Mouse (Mus musculus) monocyte, adult 5-6 weeks (primary cell): ENCODE data around the gene Maml3. TPM values are rescaled to one million over a fixed set of nuclear protein-coding genes. Genes with fewer than 3 reads are reported as not detected.

Experiments used
- ATAC-seq: fragments of 153-309, 156-312 bp; replicated peaks from 2 replicates; pipeline ENCODE4 v1.8.0; 2017; ENCODE audit warnings: mild to moderate bottlenecking; ENCODE audit not compliant: low TSS enrichment, insufficient number of reproducible peaks, severe bottlenecking, poor library complexity, low FRiP score
- total RNA-seq: library from RNA; stranded (forward); fragments of 200-1000, 200-491, 200-594 nt; gene quantifications from 3 replicates; pipeline ENCODE4 v1.2.3, GENCODE M21; 2017

Maml3 gene
- total RNA-seq, 1 experiment from 2014 or later: 8.5 TPM

DNA sequence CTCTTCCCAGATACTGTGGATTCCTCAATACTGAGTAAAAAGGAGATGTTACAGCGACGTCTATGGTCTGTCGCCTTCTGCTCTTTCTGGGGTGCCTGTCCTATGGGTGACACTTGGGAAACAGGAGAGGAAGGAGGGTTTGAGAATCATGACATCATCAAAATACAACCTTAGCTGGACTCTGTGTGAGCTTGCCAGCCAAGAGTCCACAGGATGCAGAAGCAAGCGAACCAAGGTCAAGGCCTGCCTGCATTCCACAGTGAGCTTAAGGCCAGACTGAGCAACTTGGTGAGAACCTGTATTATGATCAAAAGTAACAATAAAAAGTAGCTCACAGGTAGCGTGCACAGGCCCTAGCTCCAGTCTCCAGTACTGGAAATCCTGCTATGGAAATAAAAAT lies 167.7 kb downstream of the Maml3 start:
- no peak for ATAC-seq

DNA sequence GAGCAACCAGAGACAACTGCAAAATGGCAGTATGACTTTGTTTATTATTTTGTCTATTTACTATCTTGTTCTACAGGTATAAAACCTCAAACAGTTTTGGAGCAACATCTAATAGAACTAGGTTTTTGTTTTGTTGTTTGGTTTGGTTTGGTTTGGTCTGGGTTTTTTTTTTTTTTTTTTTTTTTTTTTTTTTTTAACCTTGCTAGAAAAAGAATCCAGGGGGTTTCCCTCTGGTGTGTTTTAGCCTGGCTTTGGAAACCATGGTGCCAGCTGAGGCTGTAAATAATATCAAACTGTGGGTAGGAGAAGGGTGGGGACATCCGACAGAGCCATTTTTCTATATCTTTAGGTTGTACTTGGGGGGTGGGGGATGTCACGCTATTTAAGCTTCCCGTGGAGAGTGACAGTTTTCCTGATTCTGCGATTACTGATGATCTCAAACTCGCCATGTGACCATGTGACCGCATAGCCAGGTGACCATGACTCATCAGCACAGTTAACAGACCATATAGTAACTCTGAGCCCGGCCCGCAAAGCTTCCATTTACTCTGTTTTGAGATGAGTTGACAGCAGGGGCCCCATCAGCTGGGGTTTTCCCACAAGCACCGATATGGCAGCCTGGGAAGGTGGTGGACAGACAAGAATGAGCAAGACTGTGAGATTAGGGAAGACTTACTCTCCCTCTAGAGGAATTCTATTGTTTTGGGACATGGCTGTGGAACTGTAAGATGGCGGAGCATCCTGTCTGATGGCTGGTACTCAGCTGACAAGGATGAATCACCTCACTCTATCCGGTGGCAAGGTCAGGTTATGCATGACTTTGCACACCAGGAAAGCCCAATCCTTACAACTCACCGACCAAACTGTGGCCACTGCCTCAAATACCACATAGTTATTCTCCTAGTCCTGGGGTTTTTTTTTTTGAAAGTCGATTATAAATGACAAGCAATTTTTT lies 170.1 kb downstream of the Maml3 start:
- ATAC-seq: no peak

DNA sequence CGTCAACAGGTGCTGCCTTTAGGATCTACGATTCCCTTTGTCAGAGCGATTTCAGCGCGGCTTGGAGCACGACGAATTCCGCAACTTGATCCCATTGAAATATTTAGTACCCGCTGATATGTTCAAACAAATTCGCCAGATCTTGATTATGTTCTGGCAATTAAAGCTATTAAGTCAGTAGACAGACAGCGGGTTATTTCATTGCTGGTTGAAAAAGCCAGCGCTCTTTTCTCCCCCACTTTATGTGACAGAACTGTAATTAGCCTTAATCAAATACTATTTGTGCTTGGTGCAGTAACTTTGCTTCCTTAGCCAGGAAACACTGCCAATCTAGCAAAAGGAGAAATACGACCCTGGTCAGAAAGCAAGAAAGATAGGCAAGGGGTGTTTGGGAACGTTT lies 176.7 kb downstream of the Maml3 start:
- ATAC-seq: no peak

DNA sequence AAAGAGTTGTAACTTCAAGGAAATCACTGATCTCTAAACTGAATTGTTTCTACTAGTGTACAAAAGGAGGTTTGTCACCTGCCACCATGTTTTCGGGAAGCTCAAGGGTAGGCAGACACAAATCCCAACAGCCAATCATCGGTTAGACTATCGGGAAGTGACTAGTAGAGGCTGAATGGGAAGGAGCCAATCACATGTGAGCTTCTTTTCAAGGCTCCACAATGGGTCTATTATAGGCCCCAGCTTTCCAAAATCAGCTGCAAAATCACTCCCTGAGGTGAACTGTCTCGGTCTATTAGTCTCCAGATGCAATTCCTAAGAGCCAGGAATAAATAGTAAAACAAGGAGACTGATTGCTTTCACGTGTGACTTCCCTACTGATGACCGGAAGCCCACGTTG lies 177.3 kb downstream of the Maml3 start:
- ATAC-seq: no peak

DNA sequence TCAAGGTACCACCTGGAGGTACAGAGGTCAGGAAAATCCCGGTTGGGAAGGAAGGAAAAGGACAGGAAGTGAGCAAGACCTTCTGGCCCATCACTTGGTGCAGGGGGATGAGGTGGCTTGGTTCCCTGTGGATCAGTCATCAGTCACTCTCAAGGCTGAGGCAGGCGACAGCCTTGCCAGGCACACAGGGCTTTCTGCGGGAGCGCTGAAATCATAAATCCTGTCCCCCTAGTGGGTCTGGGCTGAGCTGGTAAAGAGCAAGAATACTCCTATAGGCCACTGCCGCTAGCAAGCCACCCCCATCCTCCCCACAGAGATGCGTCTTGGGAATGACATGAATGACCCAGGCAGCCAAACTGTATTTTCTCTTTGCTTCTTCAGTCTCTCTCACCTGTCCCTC lies 177.8 kb downstream of the Maml3 start:
- no peak for ATAC-seq

DNA sequence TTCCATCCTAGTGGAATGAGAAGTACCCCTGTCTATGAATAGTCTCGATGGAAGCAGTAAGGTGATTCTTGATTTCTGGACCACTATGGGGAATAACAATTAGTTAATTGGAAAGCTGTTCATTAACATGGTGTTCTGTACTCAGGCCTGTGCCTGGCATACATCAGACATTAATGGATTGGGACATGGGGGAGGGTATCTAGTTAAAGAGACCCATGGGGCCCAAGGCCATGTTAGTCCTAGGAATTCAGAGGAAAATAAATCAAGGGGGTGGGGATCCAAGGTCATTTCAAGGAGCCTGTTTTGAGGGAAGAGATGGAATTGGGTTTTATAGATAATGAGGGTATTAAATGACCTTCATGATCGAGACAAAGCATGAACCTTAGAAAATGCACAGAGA lies 179.1 kb downstream of the Maml3 start:
- no peak for ATAC-seq

DNA sequence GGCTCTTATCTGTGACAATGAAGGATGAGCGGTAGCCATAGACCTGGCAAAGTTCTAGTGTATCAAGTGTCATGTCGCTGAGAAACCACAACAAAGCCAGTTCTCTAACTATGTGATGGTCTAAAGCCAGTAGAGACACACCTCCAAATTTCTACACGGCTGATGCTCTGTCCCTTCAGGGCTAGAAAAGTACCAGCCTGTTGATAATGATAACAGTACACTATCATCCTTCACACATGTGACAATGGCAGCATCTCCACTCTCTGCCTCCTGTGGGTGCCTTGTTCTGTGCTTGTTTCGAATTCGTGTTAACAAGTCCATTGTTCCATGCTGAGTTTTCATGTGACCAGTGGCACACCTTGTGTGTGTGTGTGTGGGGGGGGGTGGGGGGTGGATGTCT lies 180.2 kb downstream of the Maml3 start:
- no peak for ATAC-seq

DNA sequence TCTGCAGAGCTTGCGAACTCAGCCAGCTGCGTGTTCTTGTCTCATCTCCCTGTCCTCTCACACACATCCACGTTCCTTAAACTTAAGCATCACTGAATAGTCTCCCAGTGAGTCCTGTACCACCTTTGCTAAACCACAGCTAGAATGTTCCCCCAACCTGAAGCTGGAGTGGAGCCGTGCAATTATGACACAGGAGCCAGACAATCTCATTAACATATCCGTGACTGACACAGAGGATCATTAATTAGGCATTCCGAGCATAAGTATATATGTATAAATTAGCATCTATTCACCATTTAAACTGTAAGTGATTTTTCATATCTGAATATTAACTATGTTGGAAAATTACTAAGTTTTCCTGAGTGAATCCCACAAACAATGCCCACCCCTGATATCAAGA lies 181.1 kb downstream of the Maml3 start:
- ATAC-seq: no peak

DNA sequence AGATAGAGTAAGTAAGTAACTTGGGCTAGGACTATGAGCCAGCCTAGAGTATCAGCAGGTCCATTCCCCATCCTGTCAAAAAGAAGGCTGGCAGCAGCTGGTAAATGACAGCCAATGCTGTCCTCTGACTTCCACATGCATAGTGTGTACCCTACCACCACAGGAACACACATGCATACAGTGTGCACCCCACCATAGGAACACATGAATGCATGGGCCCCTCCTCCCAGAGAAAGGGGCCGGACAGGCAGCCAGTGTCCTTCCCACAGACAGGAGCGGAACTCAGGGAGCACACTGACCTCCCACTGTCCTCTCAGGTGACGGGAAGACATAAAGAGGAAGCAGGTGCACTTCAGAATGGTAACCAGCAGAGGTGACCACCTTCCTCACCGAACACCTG lies 188.0 kb downstream of the Maml3 start:
- ATAC-seq: no peak

DNA sequence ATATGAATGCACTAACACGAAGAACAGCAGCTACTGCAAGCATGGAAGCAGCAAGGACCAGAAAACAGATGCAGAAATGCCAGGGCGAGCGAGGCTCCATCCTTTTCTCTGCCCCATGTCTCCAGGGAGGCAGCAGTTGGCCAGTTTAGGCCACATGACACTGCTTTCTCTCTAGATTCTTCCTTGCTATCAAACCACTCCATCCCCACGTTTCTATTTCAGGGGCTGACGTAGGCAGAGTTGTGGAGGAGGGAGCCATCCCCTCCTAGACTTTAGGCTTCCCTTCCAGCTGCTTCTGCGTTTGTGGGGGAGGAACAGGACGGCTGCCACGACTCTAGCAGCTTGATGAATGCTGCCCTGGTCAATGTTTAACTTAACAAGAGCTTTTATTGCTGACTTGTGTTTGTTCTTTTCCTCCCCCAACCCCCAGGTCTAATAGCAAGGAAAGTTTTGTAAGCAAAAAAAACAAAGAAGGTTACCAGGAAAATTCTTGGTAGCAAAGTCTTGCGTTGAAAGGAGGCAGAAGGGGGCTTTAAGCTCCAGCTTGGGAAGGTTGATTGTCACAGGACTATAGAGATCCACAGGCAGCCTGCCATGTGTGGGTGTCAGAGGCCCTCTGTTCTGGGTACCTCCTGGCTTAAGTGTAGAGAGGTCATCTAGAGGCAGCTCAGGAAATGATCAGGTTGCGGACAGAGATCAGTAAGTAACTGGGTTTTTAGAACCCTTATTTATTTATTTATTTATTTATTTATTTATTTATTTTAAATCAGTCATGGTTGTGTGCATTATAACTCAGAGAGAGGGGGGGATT lies 188.6 kb downstream of the Maml3 start:
- ATAC-seq: no peak; the same call in 1 of the 2 replicates

DNA sequence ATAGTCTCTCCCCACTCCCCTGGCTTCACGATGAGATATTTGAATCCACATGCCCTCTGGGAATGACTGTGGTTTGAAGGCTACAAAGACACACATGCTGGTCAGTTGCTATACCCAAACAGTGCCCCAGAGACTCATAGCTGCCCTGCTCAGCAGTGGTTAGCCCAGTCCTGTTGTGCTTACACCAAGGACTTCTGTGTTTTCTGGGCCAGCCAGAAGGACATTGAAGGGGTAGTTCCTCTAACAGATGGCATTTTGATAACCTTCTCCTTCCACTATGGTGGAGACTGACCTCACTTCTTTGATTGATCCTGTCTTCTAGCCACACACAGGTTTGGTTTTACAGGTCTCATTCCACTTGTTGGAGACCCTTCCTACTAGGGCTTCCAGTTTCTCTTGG lies 189.5 kb downstream of the Maml3 start:
- no peak for ATAC-seq

DNA sequence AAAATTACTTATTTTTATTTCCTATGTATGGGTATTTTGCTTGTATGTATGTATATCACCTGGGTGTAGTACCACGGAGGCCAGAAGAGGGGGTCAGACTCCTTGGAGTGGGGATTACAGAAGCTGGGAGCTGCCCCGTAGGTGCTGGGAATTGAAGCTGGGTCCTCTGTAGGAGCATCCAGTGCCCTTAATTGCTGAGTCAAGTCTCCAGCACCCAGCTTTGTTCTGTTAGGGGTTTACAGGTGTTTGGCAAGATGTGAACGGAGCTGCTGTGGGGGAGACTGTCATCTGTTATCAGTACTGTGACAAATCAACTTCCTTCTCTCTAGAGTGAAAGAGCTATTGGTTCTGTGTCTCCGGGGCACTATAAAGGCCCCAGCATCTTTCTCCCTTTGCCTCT lies 190.0 kb downstream of the Maml3 start:
- ATAC-seq: no peak

DNA sequence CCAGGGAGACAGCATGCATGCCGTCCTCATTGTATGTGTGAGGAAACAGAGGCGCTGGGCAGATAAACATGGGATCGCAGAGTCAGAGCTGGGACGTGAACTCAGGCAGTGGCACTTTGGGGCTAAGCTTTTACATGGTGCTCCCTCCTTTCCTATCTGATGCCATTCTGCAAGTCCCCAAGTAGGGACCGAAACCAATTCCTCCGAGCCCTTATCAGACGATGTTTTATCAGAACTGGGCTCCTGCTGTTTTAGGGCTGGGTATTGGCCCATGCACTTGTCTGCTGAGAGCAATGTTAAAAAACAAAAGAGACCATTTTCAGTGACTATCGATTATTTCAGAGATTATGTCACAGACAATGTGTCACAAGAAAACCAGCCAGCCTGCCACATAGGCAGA lies 191.4 kb downstream of the Maml3 start:
- ATAC-seq: no peak

DNA sequence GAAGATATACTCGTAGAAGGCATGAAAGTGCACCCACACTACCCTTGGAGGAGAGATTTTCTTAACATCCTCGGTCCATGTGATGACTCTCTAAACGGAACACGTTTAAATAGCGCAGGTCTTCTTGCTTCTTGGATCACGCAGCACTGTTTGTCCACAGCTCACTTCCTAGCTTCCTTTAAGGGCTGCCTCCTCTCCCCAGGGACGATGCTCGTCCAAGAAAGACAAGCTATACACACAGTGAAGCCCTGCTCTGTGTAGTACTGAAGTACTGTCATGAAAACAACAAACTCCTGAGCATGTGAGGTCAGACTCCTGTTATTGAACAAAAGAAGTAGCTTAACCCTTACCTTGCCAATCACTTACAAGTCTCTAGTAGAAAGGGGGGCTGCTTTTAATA lies 192.7 kb downstream of the Maml3 start:
- no peak for ATAC-seq

DNA sequence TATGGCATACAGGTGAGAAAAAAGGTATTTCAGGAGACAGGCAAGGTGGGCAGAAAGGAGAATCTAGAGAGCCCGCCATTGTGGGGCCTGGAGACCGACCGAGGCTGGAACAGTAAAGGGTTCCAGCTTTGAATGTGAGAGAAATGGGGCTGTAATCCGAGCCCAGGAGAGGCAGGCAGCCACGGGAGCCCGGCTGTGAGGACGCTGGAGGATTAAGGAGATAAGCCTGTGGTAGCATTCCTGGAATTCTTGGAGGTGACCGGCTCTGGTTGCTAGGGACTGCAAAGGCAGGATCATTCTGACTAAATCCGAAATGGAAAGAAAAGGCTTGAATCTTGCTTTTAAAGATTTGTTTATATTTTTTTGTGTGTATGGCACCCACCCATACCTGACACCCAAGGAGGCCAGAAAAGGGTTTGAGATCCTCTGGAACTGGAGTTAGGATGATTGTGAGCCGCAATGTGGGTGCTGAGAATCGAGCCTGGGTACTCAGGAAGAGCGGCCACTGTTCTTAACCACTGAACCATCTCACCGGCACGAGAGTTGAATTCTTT lies 196.4 kb downstream of the Maml3 start:
- no peak for ATAC-seq

DNA sequence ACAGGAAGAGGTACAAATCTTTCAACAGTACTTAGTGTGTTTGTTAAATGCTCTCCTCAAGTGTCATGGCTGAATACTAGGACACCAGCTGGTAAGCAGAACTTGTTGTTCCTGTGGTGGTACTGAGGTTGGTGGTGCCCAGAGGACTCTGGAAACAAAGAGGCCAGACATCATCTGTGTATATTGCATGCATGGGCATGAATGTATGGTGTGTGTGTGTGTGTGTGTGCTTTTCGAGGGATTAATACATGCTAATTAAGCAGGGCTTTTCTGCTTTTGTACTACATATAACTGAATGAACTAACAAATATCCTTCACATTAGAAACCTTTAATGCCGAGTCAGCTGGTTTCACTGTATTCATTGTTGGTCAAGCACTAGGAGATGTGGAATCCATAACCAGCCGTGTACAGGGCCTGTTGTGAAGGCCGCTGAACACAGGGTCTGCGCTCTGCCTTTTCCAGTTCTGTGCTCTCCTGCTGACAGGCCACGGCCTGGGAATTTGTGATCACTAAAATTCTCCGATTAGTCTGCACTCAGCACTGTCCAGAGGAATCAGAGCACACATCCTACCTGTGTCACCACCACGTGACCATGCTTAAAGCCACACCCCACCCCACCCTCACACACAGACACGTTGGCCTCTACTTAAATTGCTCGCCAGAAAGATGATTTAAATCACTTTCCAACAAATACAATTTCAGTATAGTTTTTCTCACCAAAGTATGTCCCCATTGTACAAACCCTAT lies 197.6 kb downstream of the Maml3 start:
- ATAC-seq: no peak

DNA sequence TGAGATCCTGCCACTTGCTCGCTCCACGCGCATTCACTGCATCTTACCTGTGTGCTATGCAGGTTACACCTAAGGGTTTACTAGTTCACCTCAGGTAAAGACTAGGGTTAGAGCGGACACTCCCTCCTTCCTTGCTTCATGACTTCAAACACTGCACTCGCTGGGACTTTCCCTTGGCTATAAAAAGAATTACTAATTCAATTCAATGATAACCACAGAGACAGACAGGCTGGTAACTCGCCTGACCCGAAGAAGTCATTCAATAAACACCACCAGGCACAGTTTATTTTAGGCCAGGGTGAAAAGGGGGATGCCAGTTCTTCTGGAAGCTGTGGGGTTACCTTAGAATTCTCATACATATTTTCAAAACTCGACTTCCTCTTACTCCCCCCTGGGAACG lies 199.0 kb downstream of the Maml3 start:
- no peak for ATAC-seq

DNA sequence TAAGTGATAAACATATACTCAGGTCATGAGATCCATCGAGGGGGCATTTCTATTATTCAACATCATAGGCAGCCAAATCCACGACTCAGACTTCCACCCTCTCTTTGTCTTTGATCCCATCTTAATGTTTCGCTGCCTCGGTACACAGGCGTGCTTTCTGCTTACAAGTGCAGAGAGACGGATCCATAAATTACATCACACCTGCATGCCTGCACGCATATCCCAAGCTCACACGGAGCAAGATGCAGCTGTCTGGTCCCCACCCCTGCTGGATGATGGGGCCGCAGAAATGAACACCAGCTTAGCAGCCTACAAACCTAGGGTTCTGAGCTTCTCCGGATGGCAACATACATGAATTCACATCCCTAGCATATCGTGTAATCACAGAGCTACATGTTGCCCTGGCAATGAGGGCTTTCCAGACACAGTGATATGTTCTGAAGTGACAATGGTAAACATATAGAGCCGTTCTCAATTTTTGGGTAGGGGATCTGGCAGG lies 200.5 kb downstream of the Maml3 start:
- ATAC-seq: no peak

DNA sequence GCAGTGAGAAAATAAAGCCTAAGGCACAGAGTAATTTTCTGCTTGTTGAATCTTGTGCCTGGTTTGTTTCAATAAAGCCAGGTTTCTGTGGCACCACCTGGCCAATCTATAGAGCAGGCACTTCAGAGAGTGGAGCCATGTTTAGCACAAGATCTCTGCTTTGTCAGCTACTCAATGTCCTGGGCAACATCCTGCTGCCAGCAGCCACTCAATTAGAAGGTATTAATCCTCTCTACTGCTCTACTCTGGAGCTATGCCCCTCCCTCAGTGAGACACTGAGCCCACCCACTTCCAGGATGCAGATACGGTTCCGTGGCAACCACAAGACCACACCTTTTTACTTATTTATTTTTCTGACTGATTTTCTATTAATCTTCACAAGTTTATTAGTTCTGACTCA lies 203.7 kb downstream of the Maml3 start:
- no peak for ATAC-seq
